Mouse (Mus musculus) embryonic facial prominence, embryonic 14.5 days (tissue): ENCODE results near the gene Usp11. TPM values are rescaled to one million over a fixed set of nuclear protein-coding genes. Genes with fewer than 3 reads are reported as not detected.

Experiments used
- ATAC-seq: fragments of 200-750 bp; cut with Nextera tagmentation; 2 replicates; pipeline ENCODE4 v1.8.0; 2017; ENCODE audit warnings: low read depth, moderate number of reproducible peaks, moderate TSS enrichment
- DNase-seq: peaks from one replicate; pipeline ENCODE4 v3.0.0-alpha.2; 2015; ENCODE audit warnings: low spot score
- H3K27ac ChIP-seq: fragments of 300-500 bp; sonication (generic); replicated peaks from 2 replicates; pipeline ENCODE4 v1.5.1; 2014; ENCODE audit warnings: low read depth, mild to moderate bottlenecking, low read length, moderate library complexity
- H3K27me3 ChIP-seq: fragments of 300-500 bp; sonication (generic); replicated peaks from 2 replicates; pipeline ENCODE4 v1.6.1; 2014; ENCODE audit warnings: low read length; ENCODE audit not compliant: control insufficient read depth, insufficient read depth
- H3K36me3 ChIP-seq: fragments of 300-500 bp; sonication (generic); 2 replicates; pipeline ENCODE4 v1.6.1; 2014; ENCODE audit warnings: low read length, mixed read lengths; ENCODE audit not compliant: control insufficient read depth, insufficient read depth
- H3K4me1 ChIP-seq: fragments of 300-500 bp; sonication (generic); 2 replicates; pipeline ENCODE4 v1.6.1; 2014; ENCODE audit warnings: antibody characterized with exemption, low read length; ENCODE audit not compliant: control insufficient read depth, insufficient read depth
- H3K4me2 ChIP-seq: fragments of 300-500 bp; sonication (generic); 2 replicates; pipeline ENCODE4 v1.6.1; 2014; ENCODE audit warnings: low read depth, mild to moderate bottlenecking, low read length, moderate library complexity, mixed read lengths
- H3K4me3 ChIP-seq: fragments of 300-500 bp; sonication (generic); 2 replicates; pipeline ENCODE4 v1.5.1; 2014; ENCODE audit warnings: low read depth, mild to moderate bottlenecking, low read length
- H3K9ac ChIP-seq: fragments of 300-500 bp; sonication (generic); 2 replicates; pipeline ENCODE4 v1.6.1; 2014; ENCODE audit warnings: low read depth, mild to moderate bottlenecking, low read length, moderate library complexity, mixed read lengths
- H3K9me3 ChIP-seq: fragments of 300-500 bp; sonication (generic); 2 replicates; pipeline ENCODE4 v1.6.1; 2016; ENCODE audit warnings: low read length; ENCODE audit not compliant: control insufficient read depth
- WGBS: fragments of 180-500 bp; shearing (Covaris S2); extraction: QIAGEN DNeasy Blood & Tissue Kit; methylation state at CpG from one replicate; pipeline ENCODE4 v1.1.7; 2014; 5-methylcytosine and 5-hydroxymethylcytosine counted together
- polyA plus RNA-seq: library from polyadenylated mRNA; unstranded; fragments of >200 nt; fragmentation: Nextera tagmentation; extraction: Ambion mirVana; gene quantifications from 2 replicates; pipeline ENCODE4 v1.2.1, GENCODE M21; 2014

The Usp11 gene
- 46.4 and 49.5 TPM in 2 replicates for polyA plus RNA-seq

DNA sequence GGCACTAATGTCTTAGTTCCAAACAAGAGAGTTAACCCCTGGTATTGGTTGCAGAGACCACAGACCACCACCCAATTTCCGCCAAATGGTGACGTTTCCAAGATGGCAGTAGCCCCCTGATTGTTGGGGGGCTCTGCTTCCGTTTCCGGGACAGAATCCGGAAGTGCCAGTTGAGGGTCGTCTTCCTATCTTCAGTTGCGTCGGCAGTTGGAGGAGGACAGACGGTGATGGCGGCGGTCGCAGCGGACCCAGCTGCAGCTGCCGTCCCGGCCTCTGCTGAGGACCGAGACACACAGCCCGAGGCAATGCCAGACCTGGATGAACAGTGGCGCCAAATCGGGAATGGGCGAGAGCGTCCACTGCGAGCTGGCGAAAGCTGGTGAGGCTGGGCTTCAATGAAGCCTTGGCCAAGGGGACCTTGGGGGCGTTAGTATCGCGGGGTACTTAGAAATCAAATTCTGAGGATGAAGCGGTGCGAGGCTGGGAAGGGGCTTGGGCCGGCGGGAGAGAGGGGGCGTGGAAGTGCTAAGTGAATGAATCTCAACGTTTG is at the start of gene Usp11:
Gene Usp11 (plus strand): TSS at position 166 of the 550 bp plus-strand sequence.
- H3K4me1 ChIP-seq = no peaks in the 10 kb centered on the region
- peak within 1 kb of the TSS; percentile 57 for H3K4me3 ChIP-seq
- peak; percentile 59 for ATAC-seq
- DNase-seq = peak; percentile 79
- no peaks in the 10 kb centered on the region for H3K27me3 ChIP-seq
- H3K4me2 ChIP-seq = peak within 1 kb of the TSS; percentile 50
- H3K9ac ChIP-seq = peak within 1 kb of the TSS; percentile 77
- H3K27ac ChIP-seq = peak within 1 kb of the TSS; percentile 95
- no peaks in the 10 kb centered on the region for H3K9me3 ChIP-seq
- H3K36me3 ChIP-seq = peaks cover 4% of the 10 kb centered on the region; the same call in 1 of the 2 replicates
- WGBS = 19% methylated on average over 32 of the region's 32 CpGs

GRCm38 (mm10) chrX:20657593-20657992 is 46.1 kb upstream of the Usp11 start:
- Histone ChIP-seq H3K9ac (no peak overlapping the region), H3K4me3 (peak overlapping the region; percentile 48), H3K4me1 (no peaks in the 10 kb centered on the region), H3K4me2 (peak overlapping the region; percentile 71), H3K9me3 (no peaks in the 10 kb centered on the region), H3K36me3 (no peaks in the 10 kb centered on the region), H3K27ac (no peak overlapping the region), H3K27me3 (no peaks in the 10 kb centered on the region)
- ATAC-seq (no peak), DNase-seq (no peak)
- WGBS = 32% methylated on average over 5 of the region's 5 CpGs

DNA sequence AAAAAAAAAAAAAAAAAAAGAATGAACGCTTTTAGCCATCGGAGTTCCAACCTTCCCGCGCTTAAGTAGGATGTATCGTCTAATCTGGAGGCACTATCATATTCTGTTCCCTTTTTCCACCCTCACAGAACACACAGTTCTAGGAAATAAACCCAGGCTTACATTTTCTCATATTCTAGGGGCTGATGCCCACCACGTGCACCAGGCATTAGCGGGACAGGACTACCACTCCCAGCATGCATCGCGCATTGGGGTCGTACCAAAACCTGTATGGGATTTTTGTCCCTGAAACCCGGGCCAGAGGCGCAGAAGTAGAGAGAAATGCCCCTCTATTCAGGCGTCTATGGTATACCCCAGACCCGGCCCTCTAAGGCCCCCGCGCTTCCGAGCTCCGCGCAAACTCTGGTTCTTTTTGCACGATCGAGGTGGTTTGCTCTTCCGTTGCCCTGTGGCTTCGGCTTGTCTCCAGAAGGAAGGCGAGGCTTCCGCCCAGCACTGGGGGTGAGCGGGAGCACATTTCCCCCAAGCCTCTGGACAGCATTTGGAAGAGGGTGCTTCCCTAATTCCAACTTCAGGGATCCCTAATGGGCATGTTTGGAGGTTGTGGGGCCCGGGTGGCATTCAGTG is 45.6 kb upstream of the Usp11 start, which contains the start of gene Uba1:
Gene Uba1 (plus strand): TSS at position 301 of the 627 bp plus-strand sequence.
- peak within 1 kb of the TSS; percentile 61 for H3K9ac ChIP-seq
- DNase-seq (peak; percentile 95), ATAC-seq (peak; percentile 90)
- WGBS = 25% methylated on average over 26 of the region's 27 CpGs
- H3K4me3 ChIP-seq = peak within 1 kb of the TSS; percentile 48
- no peaks in the 10 kb centered on the region for H3K36me3 ChIP-seq
- peak within 1 kb of the TSS; percentile 71 for H3K4me2 ChIP-seq
- H3K9me3 ChIP-seq = no peaks in the 10 kb centered on the region
- H3K27ac ChIP-seq = peak within 1 kb of the TSS; percentile 71
- H3K4me1 ChIP-seq = no peaks in the 10 kb centered on the region
- no peaks in the 10 kb centered on the region for H3K27me3 ChIP-seq

DNA sequence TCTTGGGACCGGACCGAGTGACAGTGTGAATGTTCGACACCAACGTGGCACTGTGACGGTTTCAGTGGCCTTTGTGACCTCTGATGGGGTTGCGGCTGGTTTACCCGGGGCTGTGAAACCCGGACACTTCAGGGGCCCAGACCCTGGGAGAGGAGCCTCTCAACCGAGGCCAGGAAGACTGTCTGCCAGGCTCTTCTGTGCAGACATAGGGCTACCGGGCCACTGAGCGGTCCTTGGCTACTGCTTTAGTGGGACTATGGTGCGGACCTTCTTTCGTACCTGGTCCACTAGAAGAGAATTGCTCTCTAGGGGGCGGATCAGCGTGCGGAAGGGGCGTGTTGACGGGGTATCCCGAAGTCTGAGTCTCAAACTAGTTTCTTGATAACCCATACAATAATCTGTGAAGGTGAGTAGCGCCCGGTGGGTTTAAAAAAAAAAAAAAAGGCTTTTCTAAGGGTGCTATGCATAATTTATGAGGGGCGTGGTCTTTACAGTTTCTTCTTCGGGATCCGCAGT is 44.8 kb upstream of the Usp11 start:
- Histone ChIP-seq H3K4me1 (no peaks in the 10 kb centered on the region), H3K9ac (peak overlapping the region; percentile 61), H3K27ac (no peak overlapping the region), H3K36me3 (no peaks in the 10 kb centered on the region), H3K27me3 (no peaks in the 10 kb centered on the region), H3K9me3 (no peaks in the 10 kb centered on the region), H3K4me2 (peak overlapping the region; percentile 71), H3K4me3 (peak overlapping the region; percentile 48)
- 18% methylated on average over 23 of the region's 24 CpGs for WGBS
- ATAC-seq (peak; percentile 3; the same call in 1 of the 2 replicates), DNase-seq (no peak)

DNA sequence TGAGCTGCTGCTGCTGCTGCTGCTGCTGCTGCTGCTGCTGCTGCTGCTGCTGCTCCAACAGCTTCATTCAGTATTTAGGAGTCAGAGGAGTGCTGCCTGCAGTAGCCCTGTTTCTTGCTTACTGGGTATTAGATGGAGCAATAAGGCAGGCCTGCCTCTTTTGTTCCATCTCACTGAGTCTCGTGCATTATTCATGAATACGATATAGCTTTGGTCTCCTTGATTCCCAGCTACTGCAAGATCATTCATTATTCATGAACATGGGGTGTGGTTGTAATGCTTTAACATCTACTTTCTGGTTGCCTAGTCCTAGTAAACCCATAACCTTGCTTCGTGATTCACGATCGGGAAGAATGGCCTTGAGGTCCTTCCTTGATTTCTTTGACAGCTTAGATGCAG is 41.4 kb upstream of the Usp11 start:
- DNase-seq (peak; percentile 1), ATAC-seq (peak; percentile 12)
- Histone ChIP-seq H3K4me1 (no peaks in the 10 kb centered on the region), H3K27ac (no peak overlapping the region), H3K27me3 (no peaks in the 10 kb centered on the region), H3K36me3 (0 out of 2 replicates have a peak, but pooled peaks cover 1% of the 10 kb centered on the region), H3K9ac (no peak overlapping the region), H3K9me3 (no peaks in the 10 kb centered on the region), H3K4me2 (peak overlapping the region; percentile 4; the same call in 1 of the 2 replicates), H3K4me3 (no peak overlapping the region)
- WGBS = 27% methylated on average over 5 of the region's 5 CpGs

DNA sequence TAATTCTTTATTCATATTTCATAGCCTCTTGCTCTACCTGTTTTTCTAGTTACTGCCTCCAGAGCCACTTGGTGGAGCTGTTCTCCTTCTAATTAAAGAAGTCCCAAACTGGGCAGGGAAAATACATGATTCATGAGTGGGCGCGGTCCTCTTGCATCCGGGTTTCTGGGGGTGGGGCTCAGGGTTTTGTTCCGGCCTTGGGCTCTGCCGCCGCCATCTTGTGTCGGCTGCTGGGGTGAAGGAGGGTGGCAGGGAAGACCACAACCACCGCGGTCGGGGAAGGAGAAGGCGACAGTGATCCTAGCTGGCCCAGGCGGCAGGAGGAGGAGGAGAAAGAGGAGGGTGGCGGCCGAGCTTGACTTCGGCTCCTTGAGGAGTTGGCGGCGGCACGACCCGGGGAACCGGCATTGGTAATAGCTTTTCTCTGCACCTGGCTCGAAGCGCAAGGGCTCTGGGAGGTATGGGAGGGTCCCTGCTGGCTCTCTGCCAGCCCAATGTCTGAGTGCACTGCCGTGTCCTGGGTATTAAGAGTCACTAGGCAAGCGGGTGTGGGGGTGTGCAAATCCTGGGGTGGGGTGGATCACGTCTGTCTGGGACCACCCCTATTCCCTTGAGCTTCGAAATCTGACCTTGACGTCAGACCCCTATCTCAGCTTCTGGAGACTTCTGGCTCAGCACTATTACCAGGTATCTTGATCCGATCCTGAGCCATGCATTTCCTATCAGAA is 40.8 kb upstream of the Usp11 start:
- Histone ChIP-seq H3K9ac (peak overlapping the region; percentile 76), H3K36me3 (0 out of 2 replicates have a peak, but pooled peaks cover 7% of the 10 kb centered on the region), H3K4me3 (peak overlapping the region; percentile 58), H3K4me2 (peak overlapping the region; percentile 61), H3K4me1 (no peaks in the 10 kb centered on the region), H3K9me3 (no peaks in the 10 kb centered on the region), H3K27ac (peak overlapping the region; percentile 79), H3K27me3 (no peaks in the 10 kb centered on the region)
- ATAC-seq (peak; percentile 92), DNase-seq (peak; percentile 97)
- 25% methylated on average over 22 of the region's 28 CpGs for WGBS

GRCm38 (mm10) chrX:20663444-20663790 is 40.3 kb upstream of the Usp11 start:
- Histone ChIP-seq H3K27ac (0 out of 2 replicates have a peak overlapping the region, but pooled peaks have one; percentile 33), H3K4me1 (no peaks in the 10 kb centered on the region), H3K36me3 (peaks cover 12% of the 10 kb centered on the region; the same call in 1 of the 2 replicates), H3K4me2 (peak overlapping the region; percentile 61), H3K9ac (peak overlapping the region; percentile 76), H3K4me3 (peak overlapping the region; percentile 58), H3K9me3 (no peaks in the 10 kb centered on the region), H3K27me3 (no peaks in the 10 kb centered on the region)
- peak; percentile 21 for DNase-seq
- WGBS = 23% methylated on average over 9 of the region's 9 CpGs
- ATAC-seq = no peak

DNA sequence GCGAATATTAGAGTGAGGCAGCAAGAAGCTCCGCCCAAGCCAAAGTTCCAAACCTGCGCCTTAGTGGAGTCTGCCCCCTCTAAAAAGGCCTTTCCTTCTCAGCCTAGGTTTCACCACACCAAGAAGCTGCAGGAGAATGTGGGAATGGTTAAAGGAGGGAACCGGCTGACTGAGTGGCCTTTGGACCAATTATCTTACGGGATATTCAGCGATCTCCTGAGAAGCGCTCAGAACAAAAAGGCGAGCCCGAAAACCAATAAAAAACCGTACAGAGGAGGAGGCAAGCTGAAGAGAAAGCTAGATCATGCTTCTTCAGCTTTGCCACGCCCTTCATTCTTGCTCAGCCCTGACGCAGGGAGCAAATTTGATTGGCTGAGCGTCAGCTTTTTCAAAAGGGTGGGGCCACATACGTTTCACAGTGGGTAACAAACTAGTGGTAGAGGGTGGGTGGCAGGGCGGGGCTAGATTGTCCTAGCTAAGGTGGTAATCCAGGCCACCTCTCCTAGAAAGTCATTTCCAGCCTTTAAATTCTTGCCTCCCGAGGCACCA is 16.1 kb upstream of the Usp11 start, which contains the start of gene Cdk16:
Gene Cdk16 (plus strand): TSS at position 436 of the 549 bp plus-strand sequence.
- peak; percentile 97 for DNase-seq
- 22% methylated on average over 16 of the region's 16 CpGs for WGBS

More for the DNA sequence above, 16.1 kb upstream of the Usp11 start, which contains the start of gene Cdk16:
- peak; percentile 93 for ATAC-seq
- Histone ChIP-seq H3K4me3 (peak within 1 kb of the TSS; percentile 71), H3K27me3 (no peaks in the 10 kb centered on the region), H3K36me3 (peaks cover 3% of the 10 kb centered on the region; the same call in 1 of the 2 replicates), H3K4me2 (peak within 1 kb of the TSS; percentile 66), H3K27ac (peak within 1 kb of the TSS; percentile 95), H3K9me3 (no peaks in the 10 kb centered on the region), H3K9ac (peak within 1 kb of the TSS; percentile 91), H3K4me1 (no peaks in the 10 kb centered on the region)
